Mouse (Mus musculus) liver, adult 2 months (tissue): ENCODE results near the gene Farsb.

Experiments
- CTCF ChIP-seq: fragments of 200-500 bp; IDR thresholded peaks from 2 replicates; pipeline ENCODE4 v1.5.1; 2011; ENCODE audit warnings: low read depth, low read length, control low read depth
- POLR2A ChIP-seq: fragments of 200-500 bp; IDR thresholded peaks from 2 replicates; pipeline ENCODE4 v1.6.1; 2011; ENCODE audit warnings: low read length, control low read depth; ENCODE audit not compliant: insufficient read depth; ENCODE audit errors: extremely low read depth

GRCm38 (mm10) chr1:78373836-78374235, 114.9 kb downstream of the Farsb start:
- TF ChIP-seq CTCF (no peak), POLR2A (no peak)
